Mouse (Mus musculus) cortical plate, adult 2 months (tissue): Measurements from ENCODE around the gene Snx11. TPM values are rescaled to one million over a fixed set of nuclear protein-coding genes. Genes with fewer than 3 reads are reported as not detected.
"Not testable (repeated sequence)": the region's sequence is repeated elsewhere in the genome, so short reads cannot be mapped to it uniquely, and the experiment has no call there.

Experiments
- H3K27ac ChIP-seq: fragments of 200-500 bp; 2 replicates; pipeline ENCODE4 v1.5.1; 2012; ENCODE audit warnings: low read length, control low read depth, inconsistent platforms; ENCODE audit not compliant: insufficient read depth
- H3K4me1 ChIP-seq: fragments of 200-500 bp; 2 replicates; pipeline ENCODE4 v1.6.1; 2011; ENCODE audit warnings: low read length; ENCODE audit not compliant: control insufficient read depth, insufficient read depth
- H3K4me3 ChIP-seq: fragments of 200-500 bp; 2 replicates; pipeline ENCODE4 v1.5.1; 2011; ENCODE audit warnings: mild to moderate bottlenecking, low read length, control low read depth; ENCODE audit not compliant: insufficient read depth
- CTCF ChIP-seq: fragments of 200-500 bp; IDR thresholded peaks from 2 replicates; pipeline ENCODE4 v1.5.1; 2011; ENCODE audit warnings: mild to moderate bottlenecking, control low read depth, low read length; ENCODE audit not compliant: insufficient read depth; ENCODE audit errors: extremely low read depth
- POLR2A ChIP-seq: fragments of 200-500 bp; IDR thresholded peaks from 2 replicates; pipeline ENCODE4 v1.6.1; 2011; ENCODE audit warnings: mild to moderate bottlenecking, low read length, control low read depth; ENCODE audit not compliant: insufficient read depth; ENCODE audit errors: extremely low read depth
- polyA plus RNA-seq: library from polyadenylated mRNA; depleted of rRNA; stranded (reverse); fragments of >200 nt; gene quantifications from 2 replicates; pipeline ENCODE4 v1.2.3, GENCODE M21; 2012

Gene Snx11
- polyA plus RNA-seq, 1 experiment = 42.9 TPM

DNA sequence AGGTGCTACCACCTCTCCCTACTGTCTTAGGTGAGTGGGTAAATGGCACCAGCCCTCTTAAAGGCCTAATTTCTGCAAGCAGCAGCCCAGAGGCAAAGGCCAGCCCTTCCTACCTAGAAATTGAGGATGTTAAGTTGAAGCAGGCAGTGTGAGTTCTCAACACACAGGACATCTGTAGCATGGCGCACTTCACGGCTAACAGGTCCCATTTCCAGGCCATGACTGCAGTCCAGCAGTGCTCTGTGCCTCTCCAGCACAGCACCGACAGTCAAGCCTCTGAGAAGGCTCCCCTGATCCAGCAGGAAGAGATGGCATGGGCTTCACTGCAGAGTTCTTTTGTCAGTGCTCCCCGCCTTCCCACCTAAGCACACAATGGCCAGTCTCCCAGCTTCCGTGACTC is 39.6 kb upstream of the Snx11 start:
- no peak overlapping the region for H3K27ac ChIP-seq
- H3K4me1 ChIP-seq = peaks cover 4% of the 10 kb centered on the region
- TF ChIP-seq POLR2A (no peak), CTCF (no peak)
- H3K4me3 ChIP-seq = no peak overlapping the region

DNA sequence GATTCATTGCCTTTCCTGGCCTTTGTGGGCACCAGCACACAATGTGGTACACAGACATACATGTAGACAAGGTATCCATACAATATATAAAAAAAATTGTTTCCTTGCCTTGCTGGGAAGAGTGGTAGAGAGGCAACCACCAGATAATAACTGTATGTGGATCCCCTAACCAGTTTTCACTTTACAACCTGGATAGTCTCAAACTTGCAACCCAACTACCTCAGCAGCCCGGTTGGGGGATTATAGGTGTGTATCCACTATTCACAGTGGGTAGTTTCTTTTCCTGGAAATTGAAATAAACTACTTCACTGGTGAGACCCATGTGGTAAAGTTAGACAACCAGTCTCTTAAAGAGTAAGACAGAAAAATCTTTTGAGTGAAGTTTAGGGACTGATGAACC is 39.1 kb upstream of the Snx11 start:
- Histone ChIP-seq H3K4me1 (peaks cover 4% of the 10 kb centered on the region), H3K4me3 (no peak overlapping the region), H3K27ac (no peak overlapping the region)
- TF ChIP-seq POLR2A = no peak
- no peak for TF ChIP-seq CTCF

DNA sequence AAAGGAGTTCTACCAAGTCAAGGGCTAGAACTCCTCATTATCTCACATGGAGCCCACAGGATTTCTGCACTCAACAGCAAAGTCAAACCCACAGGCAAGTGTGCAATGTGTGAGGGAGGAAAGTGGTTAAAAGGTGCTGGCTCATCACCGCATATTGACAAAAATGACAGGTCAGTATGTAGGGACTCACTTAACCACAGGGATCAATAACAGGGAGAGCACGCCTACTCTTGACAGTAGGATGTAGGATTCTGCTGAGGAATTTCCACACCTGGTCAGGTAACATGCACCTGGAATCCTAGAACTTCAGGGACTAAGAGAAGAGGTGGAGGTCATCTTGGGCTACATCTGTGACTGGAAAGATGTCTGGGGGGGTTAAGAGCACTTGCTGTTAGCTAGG is 38.5 kb upstream of the Snx11 start:
- no peak overlapping the region for H3K27ac ChIP-seq

DNA sequence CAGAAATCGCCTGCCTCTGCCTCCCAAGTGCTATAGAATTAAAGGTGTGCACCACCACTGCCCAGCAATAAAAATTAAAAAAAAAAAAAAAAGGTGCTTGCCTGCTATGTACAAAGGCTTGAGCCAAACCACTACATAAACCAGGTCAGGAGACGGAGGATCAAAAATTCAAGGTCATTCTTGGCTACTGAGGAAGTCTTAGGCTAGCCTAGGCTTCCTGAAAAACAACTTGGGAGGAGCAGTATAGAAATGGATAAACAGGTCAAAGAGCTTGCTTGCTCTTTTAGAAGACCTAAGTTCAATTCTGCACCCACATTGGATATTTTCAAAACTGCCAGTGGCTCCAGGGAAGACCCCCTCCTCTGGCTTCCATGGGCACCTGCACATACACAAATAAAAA is 37.1 kb upstream of the Snx11 start:
- H3K4me3 ChIP-seq = no peak overlapping the region
- peaks cover 4% of the 10 kb centered on the region for H3K4me1 ChIP-seq
- H3K27ac ChIP-seq = no peak overlapping the region
- TF ChIP-seq POLR2A = no peak
- TF ChIP-seq CTCF = no peak

More for the DNA sequence above, 38.5 kb upstream of the Snx11 start:
- Histone ChIP-seq H3K4me1 (peaks cover 4% of the 10 kb centered on the region), H3K4me3 (no peak overlapping the region)
- TF ChIP-seq POLR2A = no peak
- no peak for TF ChIP-seq CTCF

DNA sequence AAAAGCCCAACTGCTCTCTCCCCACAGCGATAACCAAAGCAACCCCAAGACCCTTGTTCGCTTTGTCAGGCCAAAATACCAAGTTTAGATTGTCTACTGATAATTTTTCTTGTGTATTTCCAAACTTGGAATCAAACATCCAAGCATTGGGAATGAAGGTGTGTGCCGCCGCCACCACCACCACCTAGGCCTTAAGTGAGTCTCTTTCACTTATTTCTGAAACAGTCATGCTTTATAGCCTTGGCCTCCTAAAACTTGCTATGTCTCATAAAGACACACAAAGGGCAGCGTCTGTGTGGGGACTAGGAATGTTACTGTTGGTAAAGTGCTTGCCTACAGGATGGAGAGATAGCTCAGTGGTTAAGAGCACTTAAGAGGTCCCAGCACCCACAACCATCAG is 36.6 kb upstream of the Snx11 start:
- H3K27ac ChIP-seq = no peak overlapping the region
- TF ChIP-seq POLR2A (no peak), CTCF (no peak)
- no peak overlapping the region for H3K4me3 ChIP-seq
- H3K4me1 ChIP-seq = peaks cover 2% of the 10 kb centered on the region

DNA sequence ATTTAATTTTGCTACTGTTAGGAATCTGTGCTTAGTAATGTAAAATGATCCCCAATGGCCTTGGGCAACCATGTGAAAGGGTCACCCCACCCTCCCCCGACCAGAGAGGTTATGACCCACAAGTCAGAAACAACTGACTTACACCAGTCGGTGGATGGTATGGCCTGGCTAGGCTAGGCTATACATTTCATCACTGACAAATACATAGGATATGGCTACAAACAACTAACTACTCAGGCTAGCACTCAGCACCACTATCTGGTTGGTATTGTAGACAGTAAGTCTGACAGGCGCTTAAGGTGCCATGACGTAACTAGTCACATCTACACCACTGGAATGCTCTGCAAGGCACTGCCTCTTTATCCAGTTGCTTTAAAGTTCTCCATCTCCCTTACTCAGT is 36.1 kb upstream of the Snx11 start:
- Histone ChIP-seq H3K4me3 (no peak overlapping the region), H3K27ac (no peak overlapping the region), H3K4me1 (peaks cover 2% of the 10 kb centered on the region)
- TF ChIP-seq POLR2A = no peak
- no peak for TF ChIP-seq CTCF

DNA sequence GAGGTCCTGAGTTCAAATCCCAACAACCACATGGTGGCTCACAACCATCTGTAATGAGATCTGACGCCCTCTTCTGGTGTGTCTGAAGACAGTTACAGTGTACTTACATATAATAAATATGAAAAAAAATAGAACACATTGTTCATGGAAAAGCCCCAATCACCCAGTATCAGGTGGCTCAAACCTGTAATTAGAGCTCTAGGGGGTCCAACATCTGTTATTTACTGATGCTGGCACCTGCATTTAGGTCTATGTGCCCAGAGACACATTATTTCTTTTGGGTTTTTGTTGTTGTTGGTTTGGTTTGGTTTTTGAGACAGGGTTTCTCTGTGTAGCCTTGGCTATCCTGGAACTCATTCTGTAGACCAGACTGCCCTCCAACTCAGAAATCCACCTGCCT is 33.8 kb upstream of the Snx11 start:
- not testable (repeated sequence) for H3K27ac ChIP-seq, H3K4me3 ChIP-seq, H3K4me1 ChIP-seq

DNA sequence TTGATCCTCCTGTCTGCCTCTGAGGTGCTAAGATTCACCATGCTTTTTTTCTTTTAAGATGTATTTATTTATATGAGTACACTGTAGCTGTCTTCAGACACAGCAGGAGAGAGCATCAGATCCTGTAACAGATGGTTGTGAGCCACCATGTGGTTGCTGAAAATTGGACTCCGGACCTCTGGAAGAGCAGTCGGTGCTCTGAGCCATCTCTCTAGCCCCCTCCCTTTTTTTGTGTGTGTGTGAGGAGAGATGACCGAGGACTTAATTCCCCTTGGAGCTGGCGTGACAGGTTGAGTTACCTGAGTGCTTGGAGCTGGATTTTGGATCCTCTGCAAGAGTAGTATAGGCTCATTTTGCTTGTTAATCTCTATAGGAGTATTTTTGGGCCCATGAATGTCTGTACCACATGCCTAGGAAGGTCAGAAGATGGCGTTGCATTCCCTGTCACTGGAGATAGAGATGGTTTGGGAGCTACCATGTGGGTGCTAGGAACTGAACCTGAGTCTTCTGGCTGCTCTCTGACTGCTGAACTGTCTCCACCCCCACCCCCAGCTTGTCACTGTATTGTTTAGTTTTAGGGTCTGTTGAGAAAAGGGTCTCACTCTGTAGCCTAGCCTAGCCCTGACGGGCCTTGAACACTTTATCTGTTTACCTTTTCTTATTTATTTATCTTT is 32.3 kb upstream of the Snx11 start:
- no peak for TF ChIP-seq POLR2A
- no peak for TF ChIP-seq CTCF
- Histone ChIP-seq H3K27ac (no peak overlapping the region), H3K4me3 (no peak overlapping the region), H3K4me1 (no peaks in the 10 kb centered on the region)

DNA sequence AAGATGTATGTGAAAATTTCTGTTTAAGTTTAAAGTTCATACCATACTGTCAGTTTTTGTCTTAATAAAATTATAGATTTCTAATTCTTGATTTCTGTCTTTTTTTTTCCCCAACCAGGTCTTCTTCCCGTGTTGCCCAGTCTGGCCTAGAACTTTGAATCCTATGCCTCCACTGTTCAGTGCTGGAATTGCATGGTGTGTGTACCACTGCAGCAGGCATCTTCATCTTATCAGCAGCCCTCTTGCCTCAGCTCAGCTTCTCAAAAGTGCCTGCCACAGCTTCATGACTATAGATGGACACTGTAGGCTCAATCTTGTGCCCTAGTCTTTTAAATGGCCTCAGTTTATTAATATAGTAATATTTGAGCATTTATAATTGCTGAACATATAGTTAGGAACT is 30.7 kb upstream of the Snx11 start:
- no peak overlapping the region for H3K27ac ChIP-seq
- H3K4me1 ChIP-seq = no peaks in the 10 kb centered on the region
- H3K4me3 ChIP-seq = no peak overlapping the region
- TF ChIP-seq CTCF (peak; percentile 18; the same call in 1 of the 2 replicates), POLR2A (no peak)

DNA sequence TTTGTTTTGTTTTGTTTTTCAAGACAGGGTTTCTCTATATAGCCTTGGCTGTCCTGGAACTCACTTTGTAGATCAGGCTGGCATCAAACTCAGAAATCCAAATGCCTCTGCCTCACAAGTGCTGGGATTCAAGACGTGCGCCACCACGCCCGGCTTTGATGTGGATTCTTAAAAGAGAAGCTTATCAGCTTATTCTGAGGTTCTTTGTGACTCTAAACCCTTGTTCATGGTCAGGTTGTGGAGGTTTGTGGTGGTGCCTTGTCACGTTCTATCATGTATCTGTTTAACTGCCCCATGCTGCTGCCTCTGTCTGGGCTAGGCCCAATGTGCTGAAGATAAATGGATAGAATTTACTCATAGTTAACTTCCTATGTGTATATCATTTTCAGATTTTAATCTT is 28.2 kb upstream of the Snx11 start:
- TF ChIP-seq POLR2A (no peak), CTCF (no peak)
- H3K4me3 ChIP-seq = no peak overlapping the region
- H3K4me1 ChIP-seq = no peaks in the 10 kb centered on the region
- no peak overlapping the region for H3K27ac ChIP-seq

DNA sequence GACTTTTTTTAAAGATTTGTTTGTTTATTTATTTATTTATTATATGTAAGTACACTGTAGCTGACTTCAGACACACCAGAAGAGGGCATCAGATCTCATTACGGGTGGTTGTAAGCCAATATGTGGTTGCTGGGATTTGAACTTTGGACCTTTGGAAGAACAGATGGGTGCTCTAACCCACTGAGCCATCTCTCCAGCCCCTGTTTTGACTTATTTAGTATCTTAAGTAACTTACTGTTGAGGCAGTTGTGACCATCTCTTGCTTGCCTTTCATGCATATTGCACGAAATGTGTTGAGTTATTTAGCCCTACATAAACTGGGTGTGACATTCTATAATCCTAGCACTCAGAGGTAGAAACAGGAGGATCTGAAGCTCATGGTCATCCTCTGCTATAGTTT is 22.2 kb upstream of the Snx11 start:
- Histone ChIP-seq H3K4me1 (no peaks in the 10 kb centered on the region), H3K27ac (no peak overlapping the region), H3K4me3 (no peak overlapping the region)
- no peak for TF ChIP-seq POLR2A
- TF ChIP-seq CTCF = no peak

DNA sequence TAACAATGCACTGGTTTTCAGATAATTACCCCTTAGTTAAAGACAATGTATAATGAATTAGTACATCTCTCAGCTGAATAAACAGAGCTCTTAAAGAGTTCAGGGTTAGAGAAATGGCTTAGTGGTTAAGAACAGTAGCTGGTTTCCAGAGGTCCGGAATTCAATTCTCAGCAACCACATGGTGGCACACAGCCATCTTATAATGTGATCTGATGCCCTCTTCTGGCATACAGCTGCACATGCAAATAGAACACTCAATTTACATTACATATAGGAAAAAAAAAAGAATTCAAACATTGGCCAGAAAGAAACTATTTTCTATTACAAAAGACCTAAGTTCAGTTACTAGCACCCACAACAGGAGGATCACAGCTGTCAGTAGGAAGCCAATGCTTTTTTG is 19.2 kb upstream of the Snx11 start:
- H3K4me3 ChIP-seq = no peak overlapping the region
- H3K27ac ChIP-seq = no peak overlapping the region
- TF ChIP-seq POLR2A (no peak), CTCF (peak; percentile 22; the same call in 1 of the 2 replicates)
- no peaks in the 10 kb centered on the region for H3K4me1 ChIP-seq
